Mouse (Mus musculus): ENCODE results near the gene Tsc2. TPM values are rescaled to one million over a fixed set of nuclear protein-coding genes. Genes with fewer than 3 reads are reported as not detected.

The Tsc2 gene
- total RNA-seq, 2 experiments from 2014 or later = 110 to 119 TPM

GRCm38 (mm10) chr17:24648731-24649377 lies 16.4 kb upstream of the Tsc2 start:
- DNase-seq (ENCODE audit: low spot score in 2 of 2) = no peak

DNA sequence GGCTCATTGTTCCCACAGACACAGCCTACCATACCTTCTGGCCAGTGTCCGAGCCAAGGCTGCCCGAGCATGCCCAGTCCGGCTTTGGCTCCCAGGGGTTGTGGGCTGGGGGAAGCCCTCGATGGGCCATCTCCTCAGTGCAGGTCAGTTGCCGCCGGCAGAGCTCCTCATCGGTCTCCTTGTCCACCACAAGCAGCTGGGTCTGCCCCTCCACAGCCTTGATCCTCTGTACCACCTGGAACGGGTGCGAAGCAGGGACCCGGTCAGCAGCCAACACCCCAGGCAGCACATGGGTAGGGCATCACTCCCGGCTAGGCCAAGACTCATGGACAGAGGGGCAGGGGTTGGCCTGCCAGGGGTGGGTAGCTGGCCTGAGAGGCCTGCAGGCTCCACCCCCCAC lies 15.1 kb upstream of the Tsc2 start:
- no peak for DNase-seq (ENCODE audit: low spot score in 2 of 2)

- no peak for DNase-seq (ENCODE audit: low spot score in 2 of 2)
These were observed 14.0 kb upstream of the Tsc2 start for GRCm38 (mm10) chr17:24646381-24646780.

GRCm38 (mm10) chr17:24645916-24646315 lies 13.5 kb upstream of the Tsc2 start:
- no peak for DNase-seq (ENCODE audit: low spot score in 2 of 2)

DNA sequence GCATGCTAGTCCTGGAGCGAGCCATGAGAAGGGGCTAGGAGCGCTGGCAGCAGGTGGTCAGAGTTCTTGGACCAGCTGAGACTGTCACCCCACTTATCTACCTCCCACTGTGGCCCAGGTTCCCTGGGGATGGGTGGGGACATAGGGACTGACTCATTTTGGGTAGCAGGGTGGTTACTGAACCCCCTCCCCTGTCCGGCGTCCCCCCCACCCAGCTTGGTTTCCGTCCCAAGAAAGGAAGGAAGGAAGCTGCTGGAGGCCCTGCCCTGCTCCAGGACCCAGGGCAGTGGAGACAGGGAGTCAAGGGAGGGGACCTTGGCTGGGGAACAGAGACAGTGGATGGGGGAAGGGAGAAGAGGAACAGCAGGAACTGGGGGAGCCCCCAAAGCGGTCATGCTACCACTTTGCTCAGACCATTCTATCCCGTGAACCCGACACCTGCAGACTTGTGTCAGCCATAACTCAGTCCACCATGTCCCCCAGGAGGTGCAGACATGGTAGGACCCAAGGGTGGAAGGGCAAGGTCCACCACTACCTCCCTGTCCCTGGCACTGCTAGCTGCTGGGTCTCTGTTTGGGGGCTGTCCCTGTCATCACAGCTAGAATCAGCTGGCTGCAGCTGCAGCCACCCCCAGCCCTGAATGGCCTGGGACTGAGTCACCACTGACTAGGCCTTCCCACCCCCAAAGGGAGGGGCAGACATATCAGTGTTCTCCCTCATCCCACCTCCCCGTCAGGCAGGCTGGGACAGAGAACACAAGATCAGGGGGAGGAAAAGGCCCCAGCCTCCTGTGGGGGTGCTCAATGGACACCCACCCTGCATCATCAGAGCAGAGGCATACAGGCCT lies 12.7 kb upstream of the Tsc2 start:
- DNase-seq (ENCODE audit: low spot score in 2 of 2) = no peak

DNA sequence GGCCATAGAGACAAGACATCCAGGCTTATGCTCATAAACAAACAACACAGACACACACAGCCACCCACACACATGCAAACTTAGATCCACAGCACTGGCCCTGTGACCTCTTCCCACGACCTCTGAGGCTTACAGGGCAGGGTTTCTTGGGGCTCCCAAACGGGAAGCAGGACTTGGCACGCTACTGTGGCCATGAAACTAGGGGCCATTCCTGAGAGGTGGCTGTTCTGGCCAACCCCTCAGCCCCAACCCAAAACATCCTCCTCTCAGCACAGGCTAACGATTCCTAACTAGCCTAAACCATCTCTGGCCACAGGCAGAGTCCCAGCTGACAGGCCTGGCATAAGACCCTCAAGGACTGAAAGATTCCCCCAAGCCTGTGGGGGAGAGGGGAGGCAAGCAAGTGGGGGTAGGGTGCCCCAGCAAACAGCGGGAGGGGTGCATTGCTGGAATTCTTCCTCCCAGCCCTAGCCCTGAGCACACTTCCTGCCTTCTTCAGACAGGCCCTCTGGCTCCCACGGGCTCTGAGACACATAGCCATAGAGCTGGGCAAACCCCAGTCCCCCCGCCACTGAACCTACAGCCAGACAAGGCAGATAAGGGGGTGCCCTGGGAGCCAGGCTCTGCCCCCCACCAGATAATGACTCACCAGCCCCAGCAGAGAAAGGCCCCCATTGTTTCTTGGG lies 11.7 kb upstream of the Tsc2 start:
- DNase-seq (ENCODE audit: low spot score in 2 of 2) = no peak

DNA sequence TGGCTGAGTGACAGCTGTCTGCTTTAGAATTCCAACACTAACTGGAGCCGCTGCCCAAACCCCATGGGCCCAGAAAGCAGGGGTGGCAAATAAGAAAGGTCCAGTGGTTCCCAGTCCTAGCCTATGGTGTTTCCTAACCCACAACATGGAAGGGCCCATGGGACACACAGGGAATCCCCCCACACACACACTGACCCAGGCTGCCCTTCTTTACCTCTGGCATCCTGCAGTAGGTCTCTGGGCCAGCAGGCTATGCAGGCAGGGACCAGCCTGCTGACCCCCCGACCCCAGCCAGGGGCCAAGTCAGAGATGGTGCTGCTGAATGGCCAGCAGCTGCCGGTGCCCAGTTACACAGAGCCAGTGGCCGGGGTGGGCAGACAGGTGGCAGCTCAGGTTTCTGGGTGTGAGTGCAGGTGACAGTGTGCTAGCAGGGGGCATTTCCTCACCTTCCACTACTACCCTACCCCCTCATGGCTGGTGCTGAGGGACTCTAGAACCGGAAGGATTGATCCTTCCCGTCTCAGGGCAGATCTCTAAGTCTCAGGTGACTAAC lies 10.4 kb upstream of the Tsc2 start:
- no peak for DNase-seq (ENCODE audit: low spot score in 2 of 2)

GRCm38 (mm10) chr17:24641944-24642343 lies 9.5 kb upstream of the Tsc2 start:
- no peak for DNase-seq (ENCODE audit: low spot score in 2 of 2)

- DNase-seq (ENCODE audit: low spot score in 2 of 2) = no peak
These were observed 8.2 kb upstream of the Tsc2 start for GRCm38 (mm10) chr17:24640581-24640980.

DNA sequence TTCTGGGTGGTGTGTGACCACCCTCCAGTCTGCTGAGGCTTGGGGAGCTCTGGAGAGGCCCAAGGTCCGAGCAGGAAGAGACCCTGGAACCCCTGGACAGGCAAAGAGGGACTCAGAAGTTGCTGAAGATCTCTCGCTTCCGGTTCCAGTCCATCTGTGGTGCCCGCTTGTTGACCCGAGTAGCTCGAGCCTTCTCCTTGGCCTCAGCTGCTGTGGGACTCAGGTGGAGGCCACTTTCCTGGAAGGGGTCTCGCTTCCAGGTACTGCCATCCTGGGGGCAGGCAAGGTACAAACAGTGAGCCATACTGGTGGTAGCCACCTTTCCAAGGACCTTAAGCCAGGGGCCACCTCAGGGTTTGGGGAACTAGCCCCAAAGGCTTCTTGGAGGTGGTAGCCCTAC lies 7.7 kb upstream of the Tsc2 start:
- no peak for DNase-seq (ENCODE audit: low spot score in 2 of 2)

DNA sequence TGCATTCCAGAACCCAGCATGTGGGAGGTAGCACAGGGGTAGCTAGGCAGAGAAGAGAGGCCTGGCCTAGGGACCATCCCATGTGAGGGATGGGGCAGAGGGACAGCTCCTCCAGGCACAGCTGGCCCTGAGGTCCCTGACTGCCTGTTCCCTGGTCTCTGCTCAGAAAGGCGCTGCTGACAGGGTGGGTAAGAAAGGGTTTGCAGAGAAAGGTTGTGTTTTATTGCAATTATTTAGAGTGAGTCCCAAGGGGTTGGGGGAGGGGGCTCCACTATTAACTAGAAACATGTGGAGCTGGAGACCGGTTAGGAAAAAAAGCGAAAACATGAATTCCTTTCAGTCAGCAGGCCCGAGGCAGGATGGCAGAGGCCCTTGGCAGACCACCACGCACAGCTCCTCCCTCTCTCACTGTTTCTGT lies 7.2 kb upstream of the Tsc2 start:
- no peak for DNase-seq (ENCODE audit: low spot score in 2 of 2)

DNA sequence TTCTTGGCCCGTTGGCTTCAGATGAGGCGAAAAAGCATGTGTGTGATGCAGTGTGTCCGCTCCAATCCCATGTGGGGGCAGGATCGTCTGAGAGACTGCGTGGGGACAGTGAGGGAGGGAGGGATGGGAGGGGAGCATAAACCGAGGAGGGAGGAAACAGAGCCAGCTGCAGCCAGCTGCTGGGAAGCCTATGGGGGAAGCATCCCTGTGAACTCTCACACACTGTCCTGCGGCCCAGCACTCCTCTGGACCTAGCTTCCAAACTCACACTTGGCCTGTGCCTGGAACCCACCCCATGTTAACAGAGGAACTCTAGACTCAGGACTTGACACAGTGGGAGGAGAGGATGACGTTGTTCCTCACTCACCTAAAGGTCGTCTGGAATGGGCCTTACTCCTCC lies 6.4 kb upstream of the Tsc2 start:
- no peak for DNase-seq (ENCODE audit: low spot score in 2 of 2)

- DNase-seq (ENCODE audit: low spot score in 2 of 2) = no peak
These were observed 5.8 kb upstream of the Tsc2 start for GRCm38 (mm10) chr17:24638214-24638613.

DNA sequence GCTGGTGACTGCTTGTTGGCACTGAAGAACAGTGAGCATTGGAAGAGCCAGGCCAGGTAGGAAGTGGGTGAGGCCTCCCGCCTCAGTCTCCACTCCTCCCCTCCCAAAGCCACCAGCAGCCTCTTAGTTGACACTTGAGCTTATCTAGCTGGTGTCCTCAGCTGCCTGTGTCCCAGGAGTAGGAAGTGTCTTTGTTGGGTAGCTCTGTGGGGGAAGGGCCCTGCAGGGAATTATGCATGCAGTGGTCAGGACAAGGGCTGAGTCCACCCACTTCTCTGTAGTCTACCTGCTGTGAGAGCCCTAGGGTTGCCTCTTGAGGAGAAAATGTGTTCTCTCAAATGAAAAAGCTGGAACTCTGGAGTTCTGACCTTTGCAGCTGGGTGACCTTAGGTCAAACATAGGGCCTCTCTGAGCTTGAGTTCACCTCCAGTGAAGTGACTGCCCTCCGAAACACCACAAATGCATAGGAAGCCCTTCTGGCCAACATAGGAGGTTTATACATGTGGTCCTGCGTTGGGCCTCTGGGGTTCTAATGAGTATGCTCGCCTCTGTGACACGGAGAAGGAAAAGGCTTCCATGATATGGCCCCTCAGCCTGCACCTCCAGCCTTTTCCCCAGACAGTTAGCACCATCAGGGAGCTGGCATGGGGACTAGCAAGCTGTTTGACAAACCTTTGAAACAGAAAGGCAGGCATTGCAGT lies 4.5 kb upstream of the Tsc2 start:
- no peak for DNase-seq (ENCODE audit: low spot score in 2 of 2)

- DNase-seq (ENCODE audit: low spot score in 2 of 2) = no peak
These were observed 3.3 kb upstream of the Tsc2 start for GRCm38 (mm10) chr17:24635694-24636093.

- no peak for DNase-seq (ENCODE audit: low spot score in 2 of 2)
These were observed 2.6 kb upstream of the Tsc2 start for GRCm38 (mm10) chr17:24635024-24635423.

DNA sequence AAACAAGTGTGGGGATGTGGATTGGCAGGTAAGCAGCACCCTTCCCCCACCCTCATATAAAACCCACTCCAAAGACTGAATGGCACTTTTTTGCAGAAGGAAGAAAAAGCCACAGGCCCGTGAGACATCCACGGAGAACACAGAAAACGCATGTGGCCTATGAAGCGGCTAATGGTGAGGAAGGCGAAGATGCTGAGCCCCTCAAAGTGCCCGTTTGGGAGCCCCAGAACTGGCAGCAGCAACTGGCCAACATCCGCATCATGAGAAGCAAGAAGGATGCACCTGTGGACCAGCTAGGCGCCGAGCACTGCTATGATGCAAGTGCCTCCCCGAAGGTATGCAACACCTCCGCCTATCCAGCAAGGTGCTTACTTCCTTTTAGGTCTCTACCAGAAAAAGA lies 1.4 kb upstream of the Tsc2 start:
- DNase-seq (ENCODE audit: low spot score in 2 of 2) = no peak

DNA sequence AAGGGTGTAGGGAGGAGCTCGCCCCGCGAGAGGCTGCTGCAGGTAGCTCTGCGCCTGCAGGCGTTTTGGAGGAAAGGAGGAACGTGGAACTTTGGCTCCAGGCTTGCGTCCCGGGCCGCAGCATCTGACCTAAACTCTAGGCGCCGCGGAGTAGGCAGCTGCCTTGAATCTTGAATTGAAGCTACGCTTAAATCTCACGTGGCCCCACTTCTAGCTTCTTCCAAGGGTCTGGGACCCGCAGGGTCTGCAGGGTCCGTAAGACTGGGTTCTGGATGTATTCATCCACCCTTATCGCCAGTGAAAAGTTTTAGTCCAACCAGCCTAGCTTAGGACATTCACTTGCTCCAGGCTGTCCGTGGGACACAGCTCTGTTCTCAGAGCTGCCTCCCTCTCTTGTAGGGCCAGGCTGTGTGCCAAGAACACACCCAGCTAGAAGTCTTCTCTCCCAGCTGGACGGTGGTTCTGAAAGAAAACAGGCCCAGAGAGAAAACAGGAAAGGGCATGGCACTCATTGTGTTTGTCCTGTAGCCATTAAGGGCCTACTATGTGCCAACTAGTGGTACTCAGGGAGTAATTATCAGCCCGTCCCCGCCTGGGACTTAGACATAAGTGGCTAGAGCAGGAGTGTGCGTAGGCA lies 501 bp upstream of the Tsc2 start:
- DNase-seq (ENCODE audit: low spot score in 2 of 2) = no peak

DNA sequence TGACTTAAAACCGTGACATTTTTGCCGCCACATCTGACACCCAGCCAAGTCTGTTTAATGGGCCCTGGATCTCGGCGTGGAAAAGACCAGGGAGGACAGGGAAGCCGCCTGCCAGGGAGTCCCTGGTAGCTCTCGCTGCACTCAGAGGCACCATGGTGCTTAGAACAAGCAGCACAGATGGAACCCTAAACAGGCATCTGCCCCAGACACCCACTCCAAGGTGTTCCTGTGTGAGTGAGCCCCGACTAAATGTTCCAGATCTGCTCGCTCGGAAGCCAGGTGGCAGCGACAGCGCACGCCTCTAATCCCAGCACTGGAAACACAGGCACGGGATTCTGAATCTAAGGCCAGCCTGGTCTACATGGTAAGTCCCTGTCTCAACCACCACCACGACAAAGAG lies 2.4 kb downstream of the Tsc2 start:
- DNase-seq (ENCODE audit: low spot score in 2 of 2) = no peak

- peak; percentile 50 to 65 for DNase-seq (ENCODE audit: low spot score in 2 of 2)
These were observed 3.8 kb downstream of the Tsc2 start for GRCm38 (mm10) chr17:24628646-24629045.

DNA sequence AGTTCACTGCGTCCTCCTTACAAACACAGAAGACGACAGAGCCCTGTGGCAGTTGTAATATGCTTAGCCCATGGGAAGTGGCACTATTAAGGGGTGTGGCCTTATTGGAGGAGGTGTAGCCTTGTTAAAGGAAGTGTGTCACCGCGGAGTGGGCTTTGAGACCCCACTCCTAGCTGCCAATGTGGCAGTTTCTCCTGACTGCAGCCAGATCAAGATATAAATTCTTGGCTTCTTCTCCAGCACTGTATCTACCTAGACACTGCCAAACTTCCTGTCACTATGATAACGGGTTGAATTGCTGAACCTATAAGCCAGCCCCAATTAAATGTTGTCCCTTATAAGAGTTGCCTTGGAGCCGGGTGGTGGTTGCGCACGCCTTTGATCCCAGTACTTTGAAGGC lies 7.0 kb downstream of the Tsc2 start:
- no peak for DNase-seq (ENCODE audit: low spot score in 2 of 2)

All from adrenal gland, postnatal 4 days (tissue).